Mouse (Mus musculus) liver, adult 2 months (tissue): ENCODE measurements around the gene Gm765.

Experiments used
- CTCF ChIP-seq: fragments of 200-500 bp; IDR thresholded peaks from 2 replicates; pipeline ENCODE4 v1.5.1; 2011; ENCODE audit warnings: low read depth, low read length, control low read depth
- POLR2A ChIP-seq: fragments of 200-500 bp; IDR thresholded peaks from 2 replicates; pipeline ENCODE4 v1.6.1; 2011; ENCODE audit warnings: low read length, control low read depth; ENCODE audit not compliant: insufficient read depth; ENCODE audit errors: extremely low read depth

DNA sequence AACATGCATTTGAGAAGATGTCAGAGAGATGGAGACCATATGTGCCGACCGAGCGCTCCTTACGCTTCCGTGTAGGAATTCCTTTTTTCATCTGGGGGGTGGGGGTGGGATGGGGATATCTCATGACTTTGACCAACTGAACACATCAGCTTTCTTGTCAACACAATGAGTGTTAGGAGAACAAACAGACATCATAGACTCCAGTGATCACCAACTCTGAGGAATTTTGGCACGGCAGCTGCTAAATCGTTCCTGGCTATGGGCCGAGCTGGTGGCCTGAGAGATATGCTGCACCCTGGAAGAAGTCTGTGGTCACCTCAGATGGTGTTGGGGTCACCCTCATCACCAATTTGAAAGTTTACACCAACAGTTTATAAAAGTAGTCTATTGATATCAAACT is 134.5 kb downstream of the Gm765 start:
- TF ChIP-seq POLR2A = no peak
- TF ChIP-seq CTCF = no peak
